Mouse (Mus musculus) embryonic facial prominence, embryonic 11.5 days (tissue): ENCODE data around the gene Rptor. TPM values are rescaled to one million over a fixed set of nuclear protein-coding genes. Genes with fewer than 3 reads are reported as not detected.
"Not testable (repeated sequence)": the region's sequence is repeated elsewhere in the genome, so short reads cannot be mapped to it uniquely, and the experiment has no call there.

Source experiments
- ATAC-seq: fragments of 200-750 bp; cut with Nextera tagmentation; replicated peaks from 2 replicates; pipeline ENCODE4 v1.8.0; 2017; ENCODE audit warnings: low read depth; ENCODE audit not compliant: insufficient number of reproducible peaks, low FRiP score, low TSS enrichment
- DNase-seq: peaks from one replicate; pipeline ENCODE4 v3.0.0-alpha.2; 2015; ENCODE audit warnings: low spot score
- H3K27ac ChIP-seq: fragments of 300-500 bp; sonication (generic); replicated peaks from 2 replicates; pipeline ENCODE4 v1.5.1; 2014; ENCODE audit warnings: mild to moderate bottlenecking, low read depth, low read length, control low read depth
- H3K27me3 ChIP-seq: fragments of 300-500 bp; sonication (generic); 2 replicates; pipeline ENCODE4 v1.6.1; 2014; ENCODE audit warnings: mild to moderate bottlenecking, low read length, moderate library complexity, mixed read lengths; ENCODE audit not compliant: control insufficient read depth, insufficient read depth
- H3K36me3 ChIP-seq: fragments of 300-500 bp; sonication (generic); replicated peaks from 2 replicates; pipeline ENCODE4 v1.6.1; 2014; ENCODE audit warnings: low read depth, mild to moderate bottlenecking, low read length, moderate library complexity, mixed read lengths; ENCODE audit not compliant: control insufficient read depth, insufficient read depth
- H3K4me1 ChIP-seq: fragments of 300-500 bp; sonication (generic); 2 replicates; pipeline ENCODE4 v1.6.1; 2014; ENCODE audit warnings: low read length, mixed read lengths; ENCODE audit not compliant: control insufficient read depth, insufficient read depth
- H3K4me2 ChIP-seq: fragments of 300-500 bp; sonication (generic); 2 replicates; pipeline ENCODE4 v1.6.1; 2014; ENCODE audit warnings: low read depth, mild to moderate bottlenecking, control low read depth, low read length, moderate library complexity
- H3K4me3 ChIP-seq: fragments of 300-500 bp; sonication (generic); 2 replicates; pipeline ENCODE4 v1.5.1; 2014; ENCODE audit warnings: low read depth, low read length, control low read depth
- H3K9ac ChIP-seq: fragments of 300-500 bp; sonication (generic); replicated peaks from 2 replicates; pipeline ENCODE4 v1.6.1; 2014; ENCODE audit warnings: mild to moderate bottlenecking, control low read depth, low read length
- H3K9me3 ChIP-seq: fragments of 300-500 bp; sonication (generic); replicated peaks from 2 replicates; pipeline ENCODE4 v1.6.1; 2016; ENCODE audit warnings: mild to moderate bottlenecking, low read length, inconsistent platforms, mixed read lengths; ENCODE audit not compliant: control insufficient read depth
- WGBS: fragments of 180-500 bp; shearing (Covaris S2); extraction: QIAGEN DNeasy Blood & Tissue Kit; methylation state at CpG from one replicate; pipeline ENCODE4 v1.1.7; 2014; 5-methylcytosine and 5-hydroxymethylcytosine counted together
- polyA plus RNA-seq: library from polyadenylated mRNA; unstranded; fragments of >200 nt; fragmentation: Nextera tagmentation; extraction: Ambion mirVana; gene quantifications from 2 replicates; pipeline ENCODE4 v1.2.1, GENCODE M21; 2014

Gene Rptor
- polyA plus RNA-seq, 1 experiment from 2014 or later: 10.1 TPM

GRCm38 (mm10) chr11:119659296-119659695 is 56.6 kb downstream of the Rptor start:
- no peak overlapping the region for H3K4me3 ChIP-seq
- no peak overlapping the region for H3K9ac ChIP-seq
- H3K36me3 ChIP-seq: no peaks in the 10 kb centered on the region
- DNase-seq (no peak), ATAC-seq (no peak)
- no peaks in the 10 kb centered on the region for H3K27me3 ChIP-seq
- H3K27ac ChIP-seq: no peak overlapping the region
- no peaks in the 10 kb centered on the region for H3K9me3 ChIP-seq
- no peak overlapping the region for H3K4me2 ChIP-seq
- no peaks in the 10 kb centered on the region for H3K4me1 ChIP-seq
- 88% methylated on average over 3 of the region's 3 CpGs for WGBS

GRCm38 (mm10) chr11:119661479-119661878 is 58.8 kb downstream of the Rptor start:
- not testable (repeated sequence) for H3K27ac ChIP-seq, H3K9ac ChIP-seq, H3K36me3 ChIP-seq, H3K4me3 ChIP-seq, ATAC-seq, H3K4me1 ChIP-seq, H3K9me3 ChIP-seq, H3K27me3 ChIP-seq, H3K4me2 ChIP-seq
- WGBS: 32% methylated on average over 4 of the region's 4 CpGs
- DNase-seq: peak; percentile 86

- H3K27me3 ChIP-seq: no peaks in the 10 kb centered on the region
- no peak overlapping the region for H3K4me3 ChIP-seq
- H3K9ac ChIP-seq: no peak overlapping the region
- H3K4me1 ChIP-seq: no peaks in the 10 kb centered on the region
- no peak overlapping the region for H3K4me2 ChIP-seq
- WGBS: 91% methylated on average over 2 of the region's 2 CpGs
- no peaks in the 10 kb centered on the region for H3K36me3 ChIP-seq
- DNase-seq (no peak), ATAC-seq (no peak)
- H3K9me3 ChIP-seq: no peaks in the 10 kb centered on the region
- no peak overlapping the region for H3K27ac ChIP-seq
These were observed 61.2 kb downstream of the Rptor start for GRCm38 (mm10) chr11:119663876-119664275.

GRCm38 (mm10) chr11:119664678-119665307 is 62.1 kb downstream of the Rptor start:
- H3K4me2 ChIP-seq: no peak overlapping the region
- no peak overlapping the region for H3K4me3 ChIP-seq
- no peak for DNase-seq
- no peaks in the 10 kb centered on the region for H3K4me1 ChIP-seq
- WGBS: 78% methylated on average over 10 of the region's 10 CpGs
- no peaks in the 10 kb centered on the region for H3K27me3 ChIP-seq
- ATAC-seq: no peak
- H3K27ac ChIP-seq: no peak overlapping the region
- H3K9ac ChIP-seq: no peak overlapping the region
- H3K36me3 ChIP-seq: no peaks in the 10 kb centered on the region
- H3K9me3 ChIP-seq: no peaks in the 10 kb centered on the region

GRCm38 (mm10) chr11:119665308-119665702 is 62.6 kb downstream of the Rptor start:
- no peaks in the 10 kb centered on the region for H3K36me3 ChIP-seq
- no peaks in the 10 kb centered on the region for H3K9me3 ChIP-seq
- no peaks in the 10 kb centered on the region for H3K27me3 ChIP-seq
- no peak overlapping the region for H3K4me3 ChIP-seq
- DNase-seq (no peak), ATAC-seq (no peak)
- WGBS: 89% methylated on average over 5 of the region's 5 CpGs
- H3K4me2 ChIP-seq: no peak overlapping the region
- H3K27ac ChIP-seq: no peak overlapping the region
- no peak overlapping the region for H3K9ac ChIP-seq
- H3K4me1 ChIP-seq: no peaks in the 10 kb centered on the region

GRCm38 (mm10) chr11:119666567-119667108 is 63.9 kb downstream of the Rptor start:
- 33% methylated on average over 2 of the region's 2 CpGs for WGBS
- H3K27me3 ChIP-seq: no peaks in the 10 kb centered on the region
- no peak overlapping the region for H3K9ac ChIP-seq
- H3K4me3 ChIP-seq: no peak overlapping the region
- no peak for ATAC-seq
- no peak overlapping the region for H3K4me2 ChIP-seq
- no peak overlapping the region for H3K27ac ChIP-seq
- no peaks in the 10 kb centered on the region for H3K9me3 ChIP-seq
- DNase-seq: no peak
- H3K36me3 ChIP-seq: no peaks in the 10 kb centered on the region
- no peaks in the 10 kb centered on the region for H3K4me1 ChIP-seq

GRCm38 (mm10) chr11:119670690-119671666 is 68.3 kb downstream of the Rptor start:
- H3K4me2 ChIP-seq: no peak overlapping the region
- H3K36me3 ChIP-seq: no peaks in the 10 kb centered on the region
- H3K4me3 ChIP-seq: no peak overlapping the region
- no peak overlapping the region for H3K9ac ChIP-seq
- WGBS: 68% methylated on average over 11 of the region's 11 CpGs
- no peak overlapping the region for H3K27ac ChIP-seq
- H3K27me3 ChIP-seq: no peaks in the 10 kb centered on the region
- no peak for DNase-seq
- H3K9me3 ChIP-seq: no peaks in the 10 kb centered on the region
- no peaks in the 10 kb centered on the region for H3K4me1 ChIP-seq
- no peak for ATAC-seq

GRCm38 (mm10) chr11:119672041-119672440 is 69.3 kb downstream of the Rptor start:
- Histone ChIP-seq H3K27ac (no peak overlapping the region), H3K36me3 (no peaks in the 10 kb centered on the region), H3K4me2 (no peak overlapping the region), H3K9me3 (no peaks in the 10 kb centered on the region), H3K9ac (no peak overlapping the region), H3K27me3 (no peaks in the 10 kb centered on the region), H3K4me1 (no peaks in the 10 kb centered on the region), H3K4me3 (no peak overlapping the region)
- DNase-seq (no peak), ATAC-seq (no peak)
- WGBS: 45% methylated on average over 2 of the region's 2 CpGs
